ENCODE assay signal across 8 mouse cellular contexts in genomic region chr17:86313413-86314139, GRCm38 (mm10).
DNase-seq lines count a peak whose midpoint lies in the region; ATAC-seq and TF ChIP-seq lines count a peak whose summit lies in the region.

No protein-coding gene starts in this region.

- no peaks in the 10 kb centered on the region for H3K36me3 ChIP-seq in heart, embryonic 16.5 days (ENCODE audit: control insufficient read depth, insufficient read depth)
- H3K36me3 ChIP-seq in liver, embryonic 16.5 days (ENCODE audit: control insufficient read depth, insufficient read depth), result no peaks in the 10 kb centered on the region
- H3K36me3 ChIP-seq in midbrain, embryonic 10.5 days, result no peaks in the 10 kb centered on the region

- WGBS in heart, embryonic 16.5 days, result 26% methylated on average over 8 of the region's 8 CpGs
- 15% methylated on average over 8 of the region's 8 CpGs for WGBS in liver, embryonic 16.5 days (ENCODE audit: insufficient replicate concordance)
- 88% methylated on average over 8 of the region's 8 CpGs for WGBS in midbrain, embryonic 10.5 days

- no peak overlapping the region for H3K4me2 ChIP-seq in heart, embryonic 16.5 days (ENCODE audit: low read depth, low read length)
- H3K4me2 ChIP-seq in liver, embryonic 16.5 days (ENCODE audit: low read depth, low read length), result peak overlapping the region; percentile 18; the same call in 1 of the 2 replicates

- H3K4me1 ChIP-seq in heart, embryonic 16.5 days (ENCODE audit: control insufficient read depth, insufficient read depth, low read length), result peaks cover 14% of the 10 kb centered on the region
- peaks cover 18% of the 10 kb centered on the region for H3K4me1 ChIP-seq in liver, embryonic 16.5 days (ENCODE audit: control insufficient read depth, low read depth, low read length)
- H3K4me1 ChIP-seq in midbrain, embryonic 10.5 days, result peaks cover 17% of the 10 kb centered on the region

- H3K9me3 ChIP-seq in heart, embryonic 16.5 days (replicated peaks; ENCODE audit: control insufficient read depth, low read length), result no peaks in the 10 kb centered on the region; the same call in 1 of the 2 replicates
- no peaks in the 10 kb centered on the region for H3K9me3 ChIP-seq in liver, embryonic 16.5 days (replicated peaks; ENCODE audit: control insufficient read depth, low read length)
- no peaks in the 10 kb centered on the region for H3K9me3 ChIP-seq in midbrain, embryonic 10.5 days (replicated peaks)

- no peak overlapping the region for H3K4me3 ChIP-seq in heart, embryonic 16.5 days (ENCODE audit: low read length)
- no peak overlapping the region for H3K4me3 ChIP-seq in liver, embryonic 16.5 days (ENCODE audit: low read depth, low read length)
- H3K4me3 ChIP-seq in left cerebral cortex, adult 2 months, result no peak overlapping the region
- no peak overlapping the region for H3K4me3 ChIP-seq in midbrain, embryonic 10.5 days

- no peaks in the 10 kb centered on the region for H3K27me3 ChIP-seq in heart, embryonic 16.5 days (ENCODE audit: control insufficient read depth, insufficient read depth, low read length)
- no peaks in the 10 kb centered on the region for H3K27me3 ChIP-seq in liver, embryonic 16.5 days (ENCODE audit: control insufficient read depth, insufficient read depth, low read depth, low read length)
- H3K27me3 ChIP-seq in midbrain, embryonic 10.5 days (ENCODE audit: low read depth, poor library complexity, severe bottlenecking), result no peaks in the 10 kb centered on the region

- no peak; the same call in 1 of the 2 replicates for TF ChIP-seq CTCF in left cerebral cortex, adult 2 months (IDR thresholded peaks at IDR 0.05)

- H3K9ac ChIP-seq in heart, embryonic 16.5 days (ENCODE audit: low read length), result no peak overlapping the region
- H3K9ac ChIP-seq in liver, embryonic 16.5 days (ENCODE audit: low read depth, low read length), result 0 out of 2 replicates have a peak overlapping the region, but pooled peaks have one; percentile 4

- peak overlapping the region; percentile 78 for H3K27ac ChIP-seq in heart, embryonic 16.5 days (ENCODE audit: low read length)
- peak overlapping the region; percentile 87 for H3K27ac ChIP-seq in liver, embryonic 16.5 days (ENCODE audit: low read length)
- H3K27ac ChIP-seq in left cerebral cortex, adult 2 months, result no peak overlapping the region
- no peak overlapping the region for H3K27ac ChIP-seq in midbrain, embryonic 10.5 days (replicated peaks)

- DNase-seq in 416B (ENCODE audit: low read depth), result peak; percentile 62
- DNase-seq in adipocyte (ENCODE audit: low spot score), result peak; percentile 60
- DNase-seq in embryo, embryonic 9.5 days (ENCODE audit: extremely low spot score), result no peak
- no peak for DNase-seq in left cerebral cortex, adult 2 months (ENCODE audit: extremely low spot score in 1 of 2, low spot score in 2 of 2)
- DNase-seq in layer of hippocampus, adult 9-10 months (ENCODE audit: low spot score), result no peak
- DNase-seq in midbrain, embryonic 10.5 days (ENCODE audit: low spot score), result no peak

- intact Hi-C loops in left cerebral cortex, adult 2 months (cut with DNase I), result no loop called here

- peak; percentile 65 for ATAC-seq in heart, embryonic 16.5 days (replicated peaks; ENCODE audit: extremely low read depth, insufficient read depth, low FRiP score)
- peak; percentile 99 for ATAC-seq in liver, embryonic 16.5 days (ENCODE audit: low read depth)

Comparison
In these comparisons a context has a peak if more than half of its experiments do, and no peak if none do; other contexts are left out.
1. DNase-seq: peak in 416B (single experiment) and adipocyte (single experiment); none in embryo, embryonic 9.5 days (single experiment), left cerebral cortex, adult 2 months (0 of 2), layer of hippocampus, adult 9-10 months (single experiment) and midbrain, embryonic 10.5 days (single experiment).
2. H3K27ac ChIP-seq: peak in heart, embryonic 16.5 days (single experiment) and liver, embryonic 16.5 days (single experiment); none in left cerebral cortex, adult 2 months (single experiment) and midbrain, embryonic 10.5 days (single experiment).